Mouse (Mus musculus) liver, embryonic 14.5 days (tissue): ENCODE measurements around the gene Tspyl1.

Source experiments
- CTCF ChIP-seq: IDR thresholded peaks from 2 replicates; pipeline ENCODE4 v1.5.1; 2016; ENCODE audit warnings: antibody characterized with exemption, low read depth, control low read depth
- EP300 ChIP-seq: IDR thresholded peaks from 2 replicates; pipeline ENCODE4 v1.6.1; 2016; ENCODE audit warnings: antibody characterized with exemption, low read depth

DNA sequence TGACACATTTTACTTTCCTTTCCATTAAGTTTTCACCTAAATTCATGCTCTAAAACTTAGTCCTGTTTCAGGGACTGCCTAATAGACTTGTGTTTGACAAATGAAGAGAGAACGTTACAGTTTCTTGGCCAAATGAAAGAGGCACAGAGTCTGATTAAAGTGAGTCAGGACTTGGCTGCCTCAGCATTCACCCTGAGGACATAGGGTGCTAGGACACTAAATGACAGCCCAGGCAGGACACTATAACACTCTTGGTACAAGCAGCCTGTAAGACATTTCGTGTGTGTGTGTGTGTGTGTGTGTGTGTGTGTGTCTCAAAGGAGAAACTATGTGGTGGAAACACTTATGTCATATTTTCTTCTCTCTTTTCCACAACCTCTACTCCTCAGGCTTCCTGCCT, 35.9 kb upstream of the Tspyl1 start:
- TF ChIP-seq EP300, result no peak
- no peak for TF ChIP-seq CTCF
